Mouse (Mus musculus) liver, adult 2 months (tissue): ENCODE data around the gene Recql5.

Experiments used
- CTCF ChIP-seq: fragments of 200-500 bp; IDR thresholded peaks from 2 replicates; pipeline ENCODE4 v1.5.1; 2011; ENCODE audit warnings: low read depth, low read length, control low read depth
- POLR2A ChIP-seq: fragments of 200-500 bp; IDR thresholded peaks from 2 replicates; pipeline ENCODE4 v1.6.1; 2011; ENCODE audit warnings: low read length, control low read depth; ENCODE audit not compliant: insufficient read depth; ENCODE audit errors: extremely low read depth

DNA sequence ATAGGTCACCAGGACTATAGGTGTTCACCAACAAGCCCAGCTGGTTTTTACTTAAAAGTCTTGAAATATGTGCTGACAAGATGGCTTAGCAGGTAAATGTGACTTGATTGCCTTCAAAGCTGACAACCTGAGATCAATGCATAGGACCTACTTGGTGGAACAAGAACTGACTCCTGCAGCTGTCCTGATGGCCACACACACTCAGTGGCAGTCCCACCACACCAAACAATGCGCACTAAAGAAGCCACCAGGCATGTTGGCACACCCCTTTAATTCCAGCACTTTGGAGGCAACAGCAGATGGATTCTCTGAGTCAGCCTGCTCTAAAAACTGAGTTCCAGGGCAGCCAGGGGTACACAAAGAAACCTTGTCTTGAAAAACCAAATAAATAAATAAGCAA is 11.3 kb downstream of the Recql5 start:
- TF ChIP-seq POLR2A (no peak), CTCF (no peak)
